Mouse (Mus musculus) midbrain, embryonic 11.5 days (tissue): ENCODE results near the gene Dnaaf1. TPM values are rescaled to one million over a fixed set of nuclear protein-coding genes. Genes with fewer than 3 reads are reported as not detected.

ENCODE experiments used
- ATAC-seq: fragments of 200-750 bp; cut with Nextera tagmentation; 2 replicates; pipeline ENCODE4 v1.8.0; 2017; ENCODE audit warnings: moderate TSS enrichment, moderate library complexity; ENCODE audit not compliant: low FRiP score
- DNase-seq: peaks from one replicate; pipeline ENCODE4 v3.0.0; 2015; ENCODE audit warnings: low spot score; ENCODE audit errors: missing footprints
- H3K27ac ChIP-seq: fragments of 300-500 bp; sonication (generic); 2 replicates; pipeline ENCODE4 v1.5.1; 2014; ENCODE audit warnings: low read depth, low read length
- H3K27me3 ChIP-seq: fragments of 300-500 bp; sonication (generic); 2 replicates; pipeline ENCODE4 v1.6.1; 2014; ENCODE audit warnings: mild to moderate bottlenecking, low read length, moderate library complexity, mixed read lengths; ENCODE audit not compliant: control insufficient read depth, insufficient read depth
- H3K36me3 ChIP-seq: fragments of 300-500 bp; sonication (generic); 2 replicates; pipeline ENCODE4 v1.6.1; 2014; ENCODE audit warnings: mild to moderate bottlenecking, low read length, moderate library complexity, mixed read lengths; ENCODE audit not compliant: control insufficient read depth, insufficient read depth
- H3K4me1 ChIP-seq: fragments of 300-500 bp; sonication (generic); 2 replicates; pipeline ENCODE4 v1.6.1; 2014; ENCODE audit warnings: low read length; ENCODE audit not compliant: control insufficient read depth, insufficient read depth
- H3K4me2 ChIP-seq: fragments of 300-500 bp; sonication (generic); 2 replicates; pipeline ENCODE4 v1.6.1; 2014; ENCODE audit warnings: mild to moderate bottlenecking, moderate library complexity
- H3K4me3 ChIP-seq: fragments of 300-500 bp; sonication (generic); 2 replicates; pipeline ENCODE4 v1.5.1; 2014; ENCODE audit warnings: low read depth, low read length
- H3K9ac ChIP-seq: fragments of 300-500 bp; sonication (generic); 2 replicates; pipeline ENCODE4 v1.6.1; 2014; ENCODE audit warnings: low read length
- H3K9me3 ChIP-seq: fragments of 300-500 bp; sonication (generic); 2 replicates; pipeline ENCODE4 v1.6.1; 2016; ENCODE audit warnings: low read length; ENCODE audit not compliant: control insufficient read depth
- WGBS: fragments of 180-500 bp; shearing (Covaris S2); extraction: QIAGEN DNeasy Blood & Tissue Kit; methylation state at CpG from one replicate; pipeline ENCODE4 v1.1.7; 2014; 5-methylcytosine and 5-hydroxymethylcytosine counted together
- polyA plus RNA-seq: library from polyadenylated mRNA; unstranded; fragments of >200 nt; fragmentation: Nextera tagmentation; extraction: Ambion mirVana; gene quantifications from 2 replicates; pipeline ENCODE4 v1.2.1, GENCODE M21; 2014

Dnaaf1 gene
- polyA plus RNA-seq, 1 experiment from 2014 or later = 0.19 TPM

- no peak overlapping the region for H3K4me2 ChIP-seq
- H3K9me3 ChIP-seq = no peaks in the 10 kb centered on the region
- WGBS = 89% methylated on average over 17 of the region's 17 CpGs
- ATAC-seq (no peak), DNase-seq (no peak)
- no peak overlapping the region for H3K9ac ChIP-seq
- H3K27ac ChIP-seq = no peak overlapping the region
- no peaks in the 10 kb centered on the region for H3K4me1 ChIP-seq
- H3K36me3 ChIP-seq = no peaks in the 10 kb centered on the region
- H3K27me3 ChIP-seq = no peaks in the 10 kb centered on the region
- H3K4me3 ChIP-seq = no peak overlapping the region
Observed at GRCm38 (mm10) chr8:119644429-119644960, 69.5 kb downstream of the Dnaaf1 start.

- Histone ChIP-seq H3K4me1 (no peaks in the 10 kb centered on the region), H3K27ac (no peak overlapping the region), H3K4me2 (no peak overlapping the region), H3K4me3 (no peak overlapping the region), H3K9me3 (no peaks in the 10 kb centered on the region), H3K27me3 (no peaks in the 10 kb centered on the region), H3K9ac (no peak overlapping the region), H3K36me3 (no peaks in the 10 kb centered on the region)
- WGBS = 67% methylated on average over 18 of the region's 18 CpGs
- ATAC-seq (no peak), DNase-seq (no peak)
Observed at GRCm38 (mm10) chr8:119644981-119645597, 70.1 kb downstream of the Dnaaf1 start.

- 78% methylated on average over 3 of the region's 3 CpGs for WGBS
- Histone ChIP-seq H3K27me3 (no peaks in the 10 kb centered on the region), H3K9ac (no peak overlapping the region), H3K36me3 (no peaks in the 10 kb centered on the region), H3K4me3 (no peak overlapping the region), H3K4me2 (no peak overlapping the region), H3K4me1 (no peaks in the 10 kb centered on the region), H3K27ac (no peak overlapping the region), H3K9me3 (no peaks in the 10 kb centered on the region)
- DNase-seq (no peak), ATAC-seq (no peak)
Observed at GRCm38 (mm10) chr8:119646197-119646596, 71.2 kb downstream of the Dnaaf1 start.

GRCm38 (mm10) chr8:119646846-119647245 is 71.8 kb downstream of the Dnaaf1 start:
- no peak for ATAC-seq
- 87% methylated on average over 7 of the region's 7 CpGs for WGBS
- no peak for DNase-seq
- Histone ChIP-seq H3K27ac (no peak overlapping the region), H3K36me3 (no peaks in the 10 kb centered on the region), H3K4me3 (no peak overlapping the region), H3K4me1 (no peaks in the 10 kb centered on the region), H3K9me3 (no peaks in the 10 kb centered on the region), H3K27me3 (no peaks in the 10 kb centered on the region), H3K9ac (no peak overlapping the region), H3K4me2 (no peak overlapping the region)

Other genes starting within 250 kb of the Dnaaf1 start
- 370 and 374 TPM in 2 replicates for gene Hsbp1, start 230.7 kb upstream of the Dnaaf1 start, polyA plus RNA-seq
- 11.3 and 11.6 TPM in 2 replicates for gene Mlycd, start 180.4 kb upstream of the Dnaaf1 start, polyA plus RNA-seq
- gene Osgin1, start 141.1 kb upstream of the Dnaaf1 start, polyA plus RNA-seq = 0.21 and 0.26 TPM in 2 replicates
- gene Necab2, start 128.5 kb upstream of the Dnaaf1 start, polyA plus RNA-seq = 18.9 and 20.3 TPM in 2 replicates
- gene Slc38a8, start 73.5 kb upstream of the Dnaaf1 start, polyA plus RNA-seq = not detected in 2 replicates
- gene Mbtps1, start 16.5 kb upstream of the Dnaaf1 start, polyA plus RNA-seq = 83.3 and 84.6 TPM in 2 replicates
- gene Hsdl1, start 52 bp upstream of the Dnaaf1 start, polyA plus RNA-seq = 76.2 and 86.7 TPM in 2 replicates
- 11.1 and 13.4 TPM in 2 replicates for gene Taf1c, start 30.0 kb downstream of the Dnaaf1 start, polyA plus RNA-seq
- gene Adad2, start 37.5 kb downstream of the Dnaaf1 start, polyA plus RNA-seq = 0.11 and 0.27 TPM in 2 replicates
- gene Kcng4, start 60.4 kb downstream of the Dnaaf1 start, polyA plus RNA-seq = 0.15 and 0.18 TPM in 2 replicates
- gene Wfdc1, start 91.1 kb downstream of the Dnaaf1 start, polyA plus RNA-seq = 8.8 and 11.8 TPM in 2 replicates
- gene Atp2c2, start 124.8 kb downstream of the Dnaaf1 start, polyA plus RNA-seq = 0.22 and 0.33 TPM in 2 replicates
- 6.8 and 7.1 TPM in 2 replicates for gene Tldc1, start 203.2 kb downstream of the Dnaaf1 start, polyA plus RNA-seq